Mouse (Mus musculus) naive thymus-derived CD4-positive, alpha-beta T cell, adult 2 months (primary cell): ENCODE results near the gene Scgb1b18.
"Not testable (repeated sequence)": the region's sequence is repeated elsewhere in the genome, so short reads cannot be mapped to it uniquely, and the experiment has no call there.

ENCODE experiments used
- DNase-seq: peaks from one replicate; pipeline ENCODE4 v3.0.0-alpha.2; 2011; ENCODE audit warnings: low read depth

Gene Scgb1b18

DNA sequence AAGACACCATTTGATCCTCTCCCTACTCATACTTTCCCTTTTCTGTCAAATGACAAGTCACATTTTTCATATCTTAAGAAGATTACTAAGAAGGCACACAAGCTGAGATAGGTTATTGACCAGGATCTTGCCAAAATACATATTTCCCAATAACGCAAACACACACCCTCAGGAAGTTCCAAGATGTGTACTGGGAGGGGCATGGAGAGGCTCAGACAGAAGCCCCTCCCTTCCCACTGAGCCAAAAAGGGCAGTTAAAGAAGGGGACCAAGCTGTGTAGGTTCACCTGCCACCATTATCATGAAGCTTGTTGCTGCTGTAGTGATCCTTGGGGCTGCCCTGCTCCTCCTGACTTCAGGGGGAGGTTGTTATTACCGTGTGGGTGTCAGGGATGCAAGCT is at the start of gene Scgb1b18:
Gene Scgb1b18 (plus strand): TSS at position 301 of the 400 bp plus-strand sequence.
- DNase-seq = not testable (repeated sequence)

DNA sequence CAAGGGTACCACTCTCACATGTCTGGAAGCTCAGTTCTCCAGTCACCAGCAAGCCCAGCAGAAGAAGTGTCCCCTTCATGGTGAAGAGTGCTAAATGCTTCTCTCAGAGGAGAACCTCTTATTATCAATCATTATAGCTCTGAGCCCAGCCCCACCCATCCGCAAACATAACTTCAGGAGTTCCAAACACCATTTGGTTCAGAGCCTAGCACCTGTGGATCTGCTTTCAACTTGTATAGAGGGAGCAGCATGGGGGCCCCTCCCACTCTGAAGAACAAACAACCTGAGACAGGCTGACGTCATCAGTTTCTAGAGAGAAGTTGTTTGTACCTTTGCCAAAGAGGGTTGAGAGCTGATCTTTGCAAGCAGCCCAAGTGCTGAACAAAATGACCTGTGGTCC is 11.6 kb upstream of the Scgb1b18 start, which contains the start of gene Scgb2b18:
Gene Scgb2b18 (minus strand): TSS at position 101 of the 400 bp plus-strand sequence.
- not testable (repeated sequence) for DNase-seq
